Mouse (Mus musculus) heart, embryonic 14.5 days (tissue): ENCODE data around the gene Tns1. TPM values are rescaled to one million over a fixed set of nuclear protein-coding genes. Genes with fewer than 3 reads are reported as not detected.
A peak's percentile ranks its signal among the peaks of the same experiment; 100 is the strongest.

Experiments
- ATAC-seq: fragments of 200-750 bp; cut with Nextera tagmentation; 2 replicates; pipeline ENCODE4 v1.8.0; 2017; ENCODE audit warnings: low read depth, moderate TSS enrichment; ENCODE audit not compliant: insufficient number of reproducible peaks, insufficient read depth, low FRiP score
- H3K27ac ChIP-seq, 2 experiments: fragments of 200-500 bp in 1 of 2; fragments of 300-500 bp in 1 of 2; sonication (generic) in 1 of 2; replicated peaks in 1 of 2; 2 replicates each; pipeline ENCODE4 v1.5.1; 2012 to 2014; ENCODE audit warnings: low read depth in 2 of 2, low read length in 2 of 2, control low read depth in 1 of 2, mild to moderate bottlenecking in 1 of 2, mixed read lengths in 1 of 2; ENCODE audit not compliant: control insufficient read depth in 1 of 2, insufficient read depth in 1 of 2
- H3K27me3 ChIP-seq: fragments of 300-500 bp; sonication (generic); 2 replicates; pipeline ENCODE4 v1.6.1; 2014; ENCODE audit warnings: mild to moderate bottlenecking, low read length, control low read depth; ENCODE audit not compliant: control insufficient read depth, insufficient read depth
- H3K36me3 ChIP-seq: fragments of 300-500 bp; sonication (generic); 2 replicates; pipeline ENCODE4 v1.6.1; 2014; ENCODE audit warnings: mild to moderate bottlenecking, control low read depth, low read length, mixed read lengths; ENCODE audit not compliant: control insufficient read depth, insufficient read depth
- H3K4me1 ChIP-seq, 2 experiments: fragments of 200-500 bp in 1 of 2; fragments of 300-500 bp in 1 of 2; sonication (generic) in 1 of 2; 2 replicates each; pipeline ENCODE4 v1.6.1; 2012 to 2014; ENCODE audit warnings: low read length in 2 of 2, control low read depth in 1 of 2, mixed read lengths in 1 of 2; ENCODE audit not compliant: control insufficient read depth in 2 of 2, insufficient read depth in 2 of 2
- H3K4me2 ChIP-seq: fragments of 300-500 bp; sonication (generic); 2 replicates; pipeline ENCODE4 v1.6.1; 2014; ENCODE audit warnings: mild to moderate bottlenecking, low read length
- H3K4me3 ChIP-seq, 2 experiments: fragments of 200-500 bp in 1 of 2; fragments of 300-500 bp in 1 of 2; sonication (generic) in 1 of 2; 2 replicates each; pipeline ENCODE4 v1.5.1; 2012 to 2014; ENCODE audit warnings: low read length in 2 of 2, mild to moderate bottlenecking in 2 of 2, control low read depth in 1 of 2, low read depth in 1 of 2, moderate library complexity in 1 of 2; ENCODE audit not compliant: control insufficient read depth in 1 of 2, insufficient read depth in 1 of 2
- H3K9ac ChIP-seq: fragments of 300-500 bp; sonication (generic); 2 replicates; pipeline ENCODE4 v1.6.1; 2014; ENCODE audit warnings: mild to moderate bottlenecking, low read length
- H3K9me3 ChIP-seq: fragments of 300-500 bp; sonication (generic); 2 replicates; pipeline ENCODE4 v1.6.1; 2016; ENCODE audit warnings: low read length, control low read depth; ENCODE audit not compliant: control insufficient read depth
- WGBS: fragments of 180-500 bp; shearing (Covaris S2); extraction: QIAGEN DNeasy Blood & Tissue Kit; methylation state at CpG from one replicate; pipeline ENCODE4 v1.1.7; 2014; 5-methylcytosine and 5-hydroxymethylcytosine counted together
- polyA plus RNA-seq: library from polyadenylated mRNA; unstranded; fragments of >200 nt; fragmentation: Nextera tagmentation; extraction: Ambion mirVana; gene quantifications from 2 replicates; pipeline ENCODE4 v1.2.1, GENCODE M21; 2014

The Tns1 gene
- polyA plus RNA-seq, 1 experiment from 2014 or later: 125 TPM

GRCm38 (mm10) chr1:73946701-73947100 lies 177.5 kb downstream of the Tns1 start:
- H3K4me2 ChIP-seq: no peak overlapping the region
- peaks cover 65 to 98% of the 10 kb centered on the region in 2 experiments for H3K4me1 ChIP-seq

GRCm38 (mm10) chr1:73944393-73944792 lies 179.9 kb downstream of the Tns1 start:
- peak overlapping the region; percentile 30 to 57 for H3K27ac ChIP-seq
- no peak for ATAC-seq
- peaks cover 53 to 88% of the 10 kb centered on the region in 2 experiments for H3K4me1 ChIP-seq
- H3K4me2 ChIP-seq: no peak overlapping the region
- peak overlapping the region; percentile 58; the same call in 1 of the 2 replicates for H3K9ac ChIP-seq
- H3K36me3 ChIP-seq: peaks cover 67% of the 10 kb centered on the region
- WGBS: 47% methylated on average over 3 of the region's 3 CpGs
- H3K27me3 ChIP-seq: no peaks in the 10 kb centered on the region
- H3K9me3 ChIP-seq: no peaks in the 10 kb centered on the region
- no peak overlapping the region for H3K4me3 ChIP-seq

More at GRCm38 (mm10) chr1:73946701-73947100, 177.5 kb downstream of the Tns1 start:
- Histone ChIP-seq H3K4me3 (no peak overlapping the region), H3K27ac (no peak overlapping the region), H3K9me3 (no peaks in the 10 kb centered on the region), H3K9ac (no peak overlapping the region), H3K36me3 (peaks cover 66% of the 10 kb centered on the region), H3K27me3 (no peaks in the 10 kb centered on the region)
- WGBS: 78% methylated on average over 7 of the region's 7 CpGs
- ATAC-seq: no peak

DNA sequence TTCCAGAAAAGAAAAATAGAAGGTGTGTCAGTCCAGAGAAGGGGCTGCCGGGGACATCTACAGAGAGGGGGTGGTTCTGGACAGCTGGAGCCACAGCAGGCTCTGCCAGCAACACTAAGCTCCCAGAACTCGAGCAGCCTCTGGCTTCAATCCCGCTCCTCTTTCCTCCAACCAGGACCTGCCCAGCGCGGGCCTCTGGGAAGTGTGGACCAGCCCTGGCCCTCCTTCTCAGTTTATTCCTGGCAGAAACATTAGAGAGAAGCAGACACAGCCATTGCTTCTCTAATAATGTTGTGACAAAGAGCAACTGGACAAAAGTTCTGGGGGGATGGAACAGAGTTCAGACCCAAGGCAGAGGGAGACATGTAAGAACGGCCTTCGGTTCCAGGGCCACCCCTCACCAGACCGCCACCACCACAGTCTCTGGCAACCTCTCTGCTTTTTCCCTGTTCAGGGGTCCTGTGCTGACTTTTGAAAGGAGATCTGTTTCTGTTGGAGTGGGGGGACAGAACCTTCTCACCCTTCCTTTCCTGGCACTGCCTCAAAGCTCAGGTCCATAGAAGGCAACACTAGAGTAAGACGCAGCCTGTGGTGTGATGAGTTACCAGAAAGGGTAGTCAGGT lies 180.5 kb downstream of the Tns1 start:
- Histone ChIP-seq H3K4me3 (no peak overlapping the region), H3K9me3 (no peaks in the 10 kb centered on the region), H3K36me3 (peaks cover 73% of the 10 kb centered on the region), H3K27me3 (no peaks in the 10 kb centered on the region), H3K9ac (peak overlapping the region; percentile 40; the same call in 1 of the 2 replicates), H3K4me2 (no peak overlapping the region), H3K4me1 (peaks cover 54 to 88% of the 10 kb centered on the region in 2 experiments), H3K27ac (peak overlapping the region; percentile 30 to 57)
- no peak for ATAC-seq
- 66% methylated on average over 9 of the region's 9 CpGs for WGBS

GRCm38 (mm10) chr1:73943255-73943654 lies 181.0 kb downstream of the Tns1 start:
- Histone ChIP-seq H3K4me2 (no peak overlapping the region), H3K9ac (no peak overlapping the region), H3K36me3 (peaks cover 78% of the 10 kb centered on the region), H3K4me1 (peaks cover 55 to 90% of the 10 kb centered on the region in 2 experiments), H3K4me3 (no peak overlapping the region), H3K27ac (peak overlapping the region in 1 of 2 experiments; percentile 57; a peak in 2 of 4 replicates), H3K27me3 (no peaks in the 10 kb centered on the region), H3K9me3 (no peaks in the 10 kb centered on the region)
- no peak for ATAC-seq
- WGBS: 84% methylated on average over 5 of the region's 5 CpGs

GRCm38 (mm10) chr1:73942243-73942642 lies 182.0 kb downstream of the Tns1 start:
- Histone ChIP-seq H3K4me1 (peaks cover 49 to 90% of the 10 kb centered on the region in 2 experiments), H3K9ac (no peak overlapping the region), H3K4me3 (no peak overlapping the region), H3K4me2 (no peak overlapping the region), H3K27me3 (no peaks in the 10 kb centered on the region), H3K9me3 (no peaks in the 10 kb centered on the region), H3K36me3 (peaks cover 85% of the 10 kb centered on the region), H3K27ac (peak overlapping the region in 1 of 2 experiments; percentile 30; a peak in 2 of 4 replicates)
- WGBS: 40% methylated on average over 2 of the region's 2 CpGs
- ATAC-seq: 0 out of 2 replicates have a peak, but pooled peaks have one; percentile 7

DNA sequence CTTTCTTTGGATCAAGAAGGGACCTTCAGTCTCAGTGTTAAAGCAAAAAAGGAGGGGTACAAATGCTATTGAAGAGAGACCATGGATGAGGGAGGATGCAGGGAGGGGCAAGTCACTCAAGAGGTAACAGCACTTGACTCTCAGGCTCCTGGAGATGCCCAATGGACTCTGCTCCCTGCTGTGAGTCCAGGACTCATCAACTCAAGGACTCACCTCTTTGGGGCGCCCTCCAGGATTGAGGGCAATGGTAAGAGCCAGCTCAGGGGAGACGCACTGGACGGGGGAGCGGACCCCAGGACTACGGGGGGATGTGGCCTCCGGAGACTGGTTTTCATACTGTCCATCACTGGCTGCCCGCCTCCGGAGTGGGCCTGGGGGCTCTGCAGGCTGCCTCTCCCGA lies 182.6 kb downstream of the Tns1 start:
- peaks cover 89% of the 10 kb centered on the region for H3K36me3 ChIP-seq
- H3K27ac ChIP-seq: peak overlapping the region in 1 of 2 experiments; percentile 30; a peak in 2 of 4 replicates

DNA sequence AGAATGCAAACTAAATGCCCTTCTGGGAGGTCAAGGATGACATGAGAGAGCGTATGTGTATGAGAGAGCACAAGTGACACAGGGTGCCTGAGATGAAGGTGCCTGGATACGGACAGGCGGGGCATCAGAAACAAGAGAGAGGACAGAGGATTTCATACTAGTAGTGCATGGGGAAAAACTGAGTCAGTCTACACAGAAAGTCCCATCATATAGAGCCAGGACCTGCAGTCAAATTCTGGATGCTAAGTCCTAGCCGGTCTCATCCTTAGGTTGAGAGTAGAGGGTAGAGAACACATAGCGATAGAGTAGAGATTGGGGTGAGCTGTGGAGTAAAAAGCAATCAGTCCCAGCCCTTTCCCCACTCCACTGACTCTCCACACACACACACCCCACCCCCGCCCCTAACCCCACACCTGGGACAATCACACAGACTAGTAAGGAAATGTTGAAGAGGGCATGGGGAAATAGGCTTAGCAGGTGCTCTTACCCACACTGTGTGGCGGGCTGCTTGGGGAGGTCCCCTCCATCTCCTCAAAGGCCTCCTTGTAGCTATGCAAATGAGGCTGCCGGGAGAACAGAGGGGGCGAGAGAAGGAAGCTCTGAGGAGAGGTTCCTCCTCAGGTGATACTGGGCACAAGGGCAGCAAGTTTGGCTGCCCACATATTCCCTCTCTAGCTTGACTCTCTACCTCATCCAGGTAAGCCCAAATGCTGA lies 183.6 kb downstream of the Tns1 start:
- H3K4me1 ChIP-seq: peaks cover 42 to 87% of the 10 kb centered on the region in 2 experiments

More for the DNA sequence above, 182.6 kb downstream of the Tns1 start:
- 83% methylated on average over 9 of the region's 9 CpGs for WGBS
- Histone ChIP-seq H3K9ac (no peak overlapping the region), H3K27me3 (no peaks in the 10 kb centered on the region), H3K9me3 (no peaks in the 10 kb centered on the region), H3K4me3 (no peak overlapping the region), H3K4me2 (no peak overlapping the region), H3K4me1 (peaks cover 44 to 90% of the 10 kb centered on the region in 2 experiments)
- no peak for ATAC-seq

More for the DNA sequence above, 183.6 kb downstream of the Tns1 start:
- no peak for ATAC-seq
- Histone ChIP-seq H3K9ac (no peak overlapping the region), H3K27ac (no peak overlapping the region), H3K9me3 (no peaks in the 10 kb centered on the region), H3K4me3 (no peak overlapping the region), H3K4me2 (no peak overlapping the region), H3K36me3 (peaks cover 89% of the 10 kb centered on the region), H3K27me3 (no peaks in the 10 kb centered on the region)
- WGBS: 79% methylated on average over 9 of the region's 9 CpGs
